10 mouse cellular contexts compared by ENCODE assay signal in genomic region chr1:34182406-34183249, GRCm38 (mm10).
DNase-seq lines count a peak whose midpoint lies in the region; ATAC-seq and TF ChIP-seq lines count a peak whose summit lies in the region.
"Had no signal": no experiment of that assay in that cellular context is flagged by ENCODE, and none has a peak within 500 bp of the region (broad histone marks: within the 10 kb centered on the region; RNA-seq: fewer than 3 reads in every experiment).

No protein-coding gene starts in this region.

- no peak overlapping the region for H3K4me3 ChIP-seq in ES-Bruce4 (ENCODE audit: low read depth, low read length)
- H3K4me3 ChIP-seq in hindbrain, embryonic 10.5 days = no peak overlapping the region
- no peak overlapping the region for H3K4me3 ChIP-seq in midbrain, embryonic 15.5 days
- H3K4me3 ChIP-seq: kidney, embryonic 15.5 days had no signal

- peak; percentile 83 for DNase-seq in cerebellum, adult 8-10 months
- DNase-seq in hindbrain, embryonic 10.5 days (ENCODE audit: low spot score) = peak; percentile 60
- no peak for DNase-seq in gastrocnemius, adult 18-20 months (ENCODE audit: low spot score)
- no peak for DNase-seq in adrenal gland, postnatal 10 days
- no peak for DNase-seq in ovary, postnatal 36 days (ENCODE audit: low spot score)
- no peak for DNase-seq in gastrocnemius, postnatal 10 days
- DNase-seq: spleen, adult 18-20 months had no signal

- H3K4me1 ChIP-seq in ES-Bruce4 (ENCODE audit: control insufficient read depth, insufficient read depth, low read length) = peaks cover 3% of the 10 kb centered on the region
- peaks cover 36% of the 10 kb centered on the region for H3K4me1 ChIP-seq in hindbrain, embryonic 10.5 days (replicated peaks)
- H3K4me1 ChIP-seq in midbrain, embryonic 15.5 days = peaks cover 15% of the 10 kb centered on the region
- H3K4me1 ChIP-seq: kidney, embryonic 15.5 days had no signal

- 62% methylated on average over 24 of the region's 24 CpGs for WGBS in hindbrain, embryonic 10.5 days
- WGBS in midbrain, embryonic 15.5 days = 36% methylated on average over 24 of the region's 24 CpGs

- TF ChIP-seq CTCF in ES-Bruce4 (IDR thresholded peaks at IDR 0.05; ENCODE audit: low read depth, low read length) = no peak

- no peaks in the 10 kb centered on the region for H3K27me3 ChIP-seq in ES-Bruce4 (ENCODE audit: control insufficient read depth, insufficient read depth, low read length, poor library complexity, severe bottlenecking)
- no peaks in the 10 kb centered on the region for H3K27me3 ChIP-seq in hindbrain, embryonic 10.5 days (ENCODE audit: insufficient read depth, poor library complexity, severe bottlenecking)
- no peaks in the 10 kb centered on the region for H3K27me3 ChIP-seq in midbrain, embryonic 15.5 days (replicated peaks)
- H3K27me3 ChIP-seq: kidney, embryonic 15.5 days had no signal

- peaks cover 27% of the 10 kb centered on the region for H3K36me3 ChIP-seq in ES-Bruce4 (ENCODE audit: control insufficient read depth, insufficient read depth, low read length, poor library complexity, severe bottlenecking)
- peaks cover 49% of the 10 kb centered on the region for H3K36me3 ChIP-seq in hindbrain, embryonic 10.5 days
- peaks cover 17% of the 10 kb centered on the region for H3K36me3 ChIP-seq in midbrain, embryonic 15.5 days (replicated peaks)

- peak; percentile 80 for ATAC-seq in midbrain, embryonic 15.5 days (replicated peaks)

- H3K9me3 ChIP-seq in ES-Bruce4 (replicated peaks; ENCODE audit: control insufficient read depth, insufficient read depth, low read length, poor library complexity, severe bottlenecking) = no peaks in the 10 kb centered on the region
- peaks cover 15% of the 10 kb centered on the region for H3K9me3 ChIP-seq in hindbrain, embryonic 10.5 days
- no peaks in the 10 kb centered on the region for H3K9me3 ChIP-seq in midbrain, embryonic 15.5 days
- H3K9me3 ChIP-seq: kidney, embryonic 15.5 days had no signal

- H3K4me2 ChIP-seq in midbrain, embryonic 15.5 days = no peak overlapping the region
- H3K4me2 ChIP-seq: kidney, embryonic 15.5 days had no signal

- peak; percentile 75 for TF ChIP-seq EP300 in ES-Bruce4 (IDR thresholded peaks at IDR 0.05; ENCODE audit: insufficient read depth, low read depth, low read length)

- no peak for TF ChIP-seq POLR2A in ES-Bruce4 (IDR thresholded peaks at IDR 0.05; ENCODE audit: insufficient read depth, low read length)

- H3K9ac ChIP-seq in ES-Bruce4 (ENCODE audit: low read depth, poor library complexity, severe bottlenecking) = no peak overlapping the region
- no peak overlapping the region for H3K9ac ChIP-seq in midbrain, embryonic 15.5 days
- H3K9ac ChIP-seq: kidney, embryonic 15.5 days had no signal

- H3K27ac ChIP-seq in ES-Bruce4 (ENCODE audit: insufficient read depth, low read length) = no peak overlapping the region
- H3K27ac ChIP-seq in hindbrain, embryonic 10.5 days = peak overlapping the region; percentile 84
- 0 out of 2 replicates have a peak overlapping the region, but pooled peaks have one; percentile 8 for H3K27ac ChIP-seq in midbrain, embryonic 15.5 days
- H3K27ac ChIP-seq: kidney, embryonic 15.5 days had no signal

Comparison
In these comparisons a context has a peak if more than half of its experiments do, and no peak if none do; other contexts are left out.
1. DNase-seq: peak in cerebellum, adult 8-10 months (single experiment) and hindbrain, embryonic 10.5 days (single experiment); none in gastrocnemius, adult 18-20 months (single experiment), adrenal gland, postnatal 10 days (single experiment), ovary, postnatal 36 days (single experiment) and gastrocnemius, postnatal 10 days (single experiment).